Mouse (Mus musculus) G1E (cell line): Measurements from ENCODE around the gene Scamp1.

ENCODE experiments used
- CTCF ChIP-seq: IDR thresholded peaks from 2 replicates; pipeline ENCODE4 v1.5.1; 2012; ENCODE audit warnings: low read depth, low read length, inconsistent platforms, mixed read lengths
- GATA1 ChIP-seq: IDR thresholded peaks from 2 replicates; pipeline ENCODE4 v1.6.1; 2012; ENCODE audit warnings: borderline replicate concordance, low read length, inconsistent platforms, mixed read lengths
- GATA2 ChIP-seq: IDR thresholded peaks from 2 replicates; pipeline ENCODE4 v1.6.1; 2012; ENCODE audit warnings: low read depth, low read length, inconsistent platforms, borderline replicate concordance
- POLR2AphosphoS5 ChIP-seq: IDR thresholded peaks from 2 replicates; pipeline ENCODE4 v1.6.1; 2012; ENCODE audit warnings: low read depth, low read length, inconsistent platforms; ENCODE audit not compliant: insufficient replicate concordance
- TAL1 ChIP-seq: conservative IDR thresholded peaks from 2 replicates; pipeline ENCODE4 v1.6.1; 2012; ENCODE audit warnings: low read depth, low read length, inconsistent platforms, mixed read lengths

GRCm38 (mm10) chr13:94239488-94239887, 46.2 kb downstream of the Scamp1 start:
- TF ChIP-seq CTCF (no peak), GATA1 (no peak), TAL1 (no peak), POLR2AphosphoS5 (no peak), GATA2 (no peak)
